Mouse (Mus musculus) stomach, postnatal 0 days (tissue): Measurements from ENCODE around the gene Cd19.

Source experiments
- CTCF ChIP-seq: IDR thresholded peaks from 2 replicates; pipeline ENCODE4 v1.5.1; 2016; ENCODE audit warnings: antibody characterized with exemption, low read depth, mild to moderate bottlenecking, moderate library complexity
- EP300 ChIP-seq: optimal IDR thresholded peaks from 2 replicates; pipeline ENCODE3; 2016; ENCODE audit warnings: antibody characterized with exemption

DNA sequence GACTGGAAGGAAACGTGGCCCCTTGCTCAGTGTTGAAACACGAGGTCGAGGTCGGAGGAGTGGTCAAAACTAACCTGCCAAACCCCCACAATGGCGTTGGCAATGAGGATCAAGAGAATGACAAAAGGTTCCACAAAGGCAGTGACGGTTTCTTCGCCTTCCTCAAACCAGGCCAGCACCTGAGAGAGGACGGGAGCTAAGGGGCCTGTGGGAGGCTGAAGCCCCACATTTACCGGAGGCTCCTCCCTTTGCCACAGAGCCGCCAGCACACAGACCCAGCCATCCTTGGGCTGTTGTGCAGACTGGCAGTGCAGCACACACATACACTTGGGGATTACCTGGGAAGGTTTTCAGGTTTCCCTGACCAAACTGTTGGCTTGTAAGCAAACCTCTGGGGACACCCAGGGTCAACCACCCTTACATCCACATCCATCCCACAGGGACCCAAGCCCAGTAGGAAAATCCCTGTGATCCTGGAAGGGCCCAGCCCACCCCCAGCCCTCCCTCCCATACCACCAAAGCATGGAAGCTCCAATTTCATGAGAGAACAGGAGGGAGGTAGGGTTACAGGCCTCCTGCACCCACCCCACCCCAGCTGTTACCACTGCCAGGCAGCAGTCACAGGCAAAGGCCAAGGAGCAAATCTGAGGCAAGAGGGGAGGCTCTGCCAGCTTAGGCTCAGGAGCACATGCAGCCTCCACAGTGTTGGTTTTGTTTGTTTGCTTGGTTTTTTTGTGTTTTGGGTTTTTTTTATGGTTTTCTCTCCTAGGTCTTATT, 46.1 kb upstream of the Cd19 start:
- TF ChIP-seq CTCF (no peak), EP300 (no peak)
